Mouse (Mus musculus) spleen, adult 2 months (tissue): Measurements from ENCODE around the gene Best2.

Source experiments
- CTCF ChIP-seq: fragments of 200-500 bp; IDR thresholded peaks from 2 replicates; pipeline ENCODE4 v1.5.1; 2011; ENCODE audit warnings: mild to moderate bottlenecking, inconsistent platforms; ENCODE audit not compliant: insufficient read depth, insufficient read length, insufficient replicate concordance; ENCODE audit errors: extremely low read depth
- POLR2A ChIP-seq: fragments of 200-500 bp; IDR thresholded peaks from 2 replicates; pipeline ENCODE4 v1.6.1; 2011; ENCODE audit warnings: low read depth, low read length, inconsistent platforms

DNA sequence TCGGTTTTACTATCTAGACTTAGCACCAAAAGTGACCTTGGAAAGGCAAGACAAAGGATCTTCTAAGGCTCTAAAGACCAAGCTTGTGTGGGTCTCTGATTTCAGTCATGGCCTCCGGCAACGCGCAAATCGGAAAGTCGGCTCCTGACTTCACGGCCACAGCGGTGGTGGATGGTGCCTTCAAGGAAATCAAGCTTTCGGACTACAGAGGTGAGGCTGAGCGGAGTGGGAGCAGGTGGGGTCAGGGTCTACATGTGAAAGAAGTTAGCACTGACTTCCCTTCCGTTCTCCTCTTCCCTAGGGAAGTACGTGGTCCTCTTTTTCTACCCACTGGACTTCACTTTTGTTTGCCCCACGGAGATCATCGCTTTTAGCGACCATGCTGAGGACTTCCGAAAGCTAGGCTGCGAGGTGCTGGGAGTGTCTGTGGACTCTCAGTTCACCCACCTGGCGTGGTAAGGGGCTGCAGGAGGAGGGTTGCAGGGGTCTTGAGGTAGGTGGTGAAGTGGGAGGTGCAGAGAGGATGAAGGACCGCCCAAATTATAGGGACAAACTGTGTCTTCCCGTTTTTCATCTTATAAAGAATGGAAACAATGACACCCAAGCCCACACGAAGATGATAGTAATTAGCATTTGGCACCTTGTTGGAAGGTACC, 44.1 kb downstream of the Best2 start:
- TF ChIP-seq POLR2A (no peak), CTCF (no peak)
